Mouse (Mus musculus) thymus, adult 2 months (tissue): ENCODE measurements around the gene Ptpn1.

ENCODE experiments used
- CTCF ChIP-seq: fragments of 200-500 bp; IDR thresholded peaks from 2 replicates; pipeline ENCODE4 v1.5.1; 2012; ENCODE audit warnings: mild to moderate bottlenecking, control low read depth, low read length, moderate library complexity, borderline replicate concordance; ENCODE audit not compliant: control insufficient read depth, poor library complexity, insufficient read depth; ENCODE audit errors: extremely low read depth
- POLR2A ChIP-seq: fragments of 200-500 bp; IDR thresholded peaks from 2 replicates; pipeline ENCODE4 v1.6.1; 2012; ENCODE audit warnings: mild to moderate bottlenecking, low read length, control low read depth, moderate library complexity; ENCODE audit not compliant: control insufficient read depth, poor library complexity, insufficient read depth; ENCODE audit errors: extremely low read depth

- TF ChIP-seq CTCF, result no peak
- no peak for TF ChIP-seq POLR2A
These were observed 20.3 kb upstream of the Ptpn1 start for GRCm38 (mm10) chr2:167911511-167911910.
